Mouse (Mus musculus): ENCODE data around the gene Pcca.

Pcca gene

DNA sequence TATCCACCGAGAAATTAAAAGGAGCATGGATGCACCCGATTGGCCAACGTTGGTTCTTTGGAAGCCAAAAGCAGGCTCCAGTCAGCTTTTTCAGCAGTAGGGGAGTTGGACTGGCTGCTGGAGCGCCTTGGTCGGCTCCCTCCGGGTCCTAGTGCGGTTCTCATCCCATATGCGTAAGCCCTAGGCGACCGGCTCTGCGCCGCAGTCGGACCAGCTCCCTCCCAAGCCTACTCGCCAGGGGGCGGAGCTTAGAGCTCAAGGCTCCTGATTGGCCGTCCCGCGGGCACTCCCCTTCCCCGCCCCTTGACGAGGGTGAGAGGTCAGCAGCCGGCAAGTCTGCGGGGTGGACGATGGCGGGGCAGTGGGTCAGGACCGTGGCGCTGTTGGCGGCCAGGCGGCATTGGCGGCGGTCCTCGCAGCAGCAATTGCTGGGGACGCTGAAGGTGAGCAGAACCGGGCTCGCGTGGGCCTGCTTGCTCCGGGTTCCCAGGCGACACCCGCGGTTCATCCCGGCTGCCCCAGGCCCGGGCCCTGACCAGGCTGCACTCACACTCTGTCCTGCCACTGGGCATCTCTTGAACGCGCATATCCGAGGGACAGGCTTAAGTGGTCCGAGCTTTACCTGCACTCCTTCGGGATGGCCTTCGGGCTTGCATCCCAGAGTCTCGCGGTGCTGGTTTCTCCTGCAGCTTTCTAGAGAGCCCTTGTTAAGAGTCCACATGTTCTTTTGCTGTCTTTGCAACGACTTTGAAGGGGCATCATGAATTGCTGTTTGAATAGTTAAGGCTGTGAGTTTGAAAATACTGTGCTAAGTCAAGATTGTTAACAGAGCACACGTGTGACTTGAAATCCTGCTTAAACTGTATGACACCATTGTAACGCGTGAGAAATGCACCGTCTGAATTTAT lies at the start of gene Pcca:
Pcca (plus strand) TSS at position 308 of the 908 bp plus-strand sequence.
- peak; percentile 98 for DNase-seq (ENCODE audit: low spot score)

DNA sequence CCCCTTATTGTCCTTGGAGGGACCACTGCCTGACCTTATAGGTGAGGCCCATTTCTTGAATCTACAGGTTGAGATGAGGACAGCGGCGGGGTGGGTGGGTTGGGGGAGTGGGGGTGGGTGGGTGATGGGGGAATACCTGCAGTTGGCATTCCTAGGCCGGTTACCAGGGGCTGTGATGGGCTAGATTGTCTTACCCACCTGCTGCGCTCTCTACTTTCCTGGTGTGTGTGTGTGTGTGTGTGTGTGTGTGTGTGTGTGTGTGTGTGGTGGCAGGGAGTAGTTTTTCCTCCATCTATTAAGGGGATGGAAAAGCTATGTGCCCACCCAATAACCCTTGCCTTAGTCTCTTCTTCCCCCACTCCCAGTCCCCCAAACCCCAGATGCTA lies 49.7 kb upstream of the Pcca start:
- DNase-seq (ENCODE audit: low spot score): no peak

- DNase-seq (ENCODE audit: low spot score): no peak
Observed at GRCm38 (mm10) chr14:122484844-122485551, 49.1 kb upstream of the Pcca start.

GRCm38 (mm10) chr14:122485635-122486181 lies 48.4 kb upstream of the Pcca start:
- DNase-seq (ENCODE audit: low spot score): no peak

DNA sequence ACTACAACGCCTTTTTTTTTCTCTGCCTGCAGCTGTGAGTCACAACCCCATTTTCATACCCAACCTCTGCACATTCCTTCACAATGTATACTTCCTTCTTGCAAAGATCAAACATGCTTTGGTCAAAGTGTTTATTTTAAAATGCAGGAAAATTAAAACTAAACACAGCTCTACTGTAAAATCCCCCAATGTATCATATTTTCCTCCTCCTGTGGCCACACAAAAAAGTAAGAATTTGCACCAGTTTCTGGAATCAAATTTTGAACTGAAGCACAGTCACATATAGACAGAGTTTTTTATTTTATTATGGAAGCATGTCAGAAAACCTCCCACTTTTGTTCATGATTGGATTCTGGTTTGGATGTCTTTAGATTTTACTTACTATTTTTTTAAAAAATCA lies 47.5 kb upstream of the Pcca start:
- DNase-seq (ENCODE audit: low spot score): no peak

- DNase-seq (ENCODE audit: low spot score): no peak
Observed at GRCm38 (mm10) chr14:122487366-122487765, 46.8 kb upstream of the Pcca start.

DNA sequence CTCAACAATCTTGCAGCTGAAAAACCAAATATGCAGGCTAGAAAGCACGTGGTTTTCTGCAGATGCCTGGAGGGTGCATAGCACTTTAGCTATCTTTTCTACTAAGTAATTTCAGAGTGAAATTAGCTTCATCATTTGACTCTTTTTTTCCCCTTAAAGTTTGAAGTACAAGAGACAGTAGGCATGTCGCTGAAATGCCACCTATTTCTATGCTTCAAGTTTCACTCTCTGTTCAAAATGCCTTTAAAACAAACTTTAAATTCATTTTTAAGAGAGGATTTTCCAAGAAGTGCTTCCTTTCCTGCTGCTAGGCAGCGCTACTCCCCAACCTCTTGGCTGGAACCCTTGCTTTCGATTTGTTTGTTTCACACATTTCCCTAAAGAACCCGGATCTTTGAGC lies 45.1 kb upstream of the Pcca start:
- DNase-seq (ENCODE audit: low spot score): no peak

- no peak for DNase-seq (ENCODE audit: low spot score)
Observed at GRCm38 (mm10) chr14:122489686-122490414, 44.3 kb upstream of the Pcca start.

- no peak for DNase-seq (ENCODE audit: low spot score)
Observed at GRCm38 (mm10) chr14:122490441-122491328, 43.4 kb upstream of the Pcca start, which contains the start of gene Gm10837. Gene Gm10837, plus strand, starts transcription at chr14:122490586.

- no peak for DNase-seq (ENCODE audit: low spot score)
Observed at GRCm38 (mm10) chr14:122491521-122491920, 42.6 kb upstream of the Pcca start.

DNA sequence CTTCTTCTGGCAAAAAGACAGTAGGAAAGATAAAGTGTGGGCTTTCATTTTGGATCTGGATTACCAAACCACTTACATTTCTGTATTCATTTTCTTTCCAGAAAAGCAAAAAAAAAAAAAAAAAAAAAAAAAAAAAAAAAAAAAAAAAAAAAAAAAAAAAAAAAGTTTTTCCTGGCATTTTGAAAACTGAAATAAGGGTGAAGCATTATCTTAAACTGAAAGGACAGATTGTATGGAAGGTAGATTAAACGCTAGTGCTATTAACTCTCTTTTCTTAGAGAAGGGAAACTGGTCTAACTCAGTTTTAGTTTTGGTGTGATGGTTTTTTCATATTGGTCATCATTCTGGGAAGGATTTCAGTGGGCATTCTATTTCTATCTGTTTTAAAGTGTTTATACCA lies 42.1 kb upstream of the Pcca start:
- no peak for DNase-seq (ENCODE audit: low spot score)

- no peak for DNase-seq (ENCODE audit: low spot score)
Observed at GRCm38 (mm10) chr14:122509058-122509457, 25.1 kb upstream of the Pcca start.

GRCm38 (mm10) chr14:122511519-122511918 lies 22.6 kb upstream of the Pcca start:
- DNase-seq (ENCODE audit: low spot score): no peak

GRCm38 (mm10) chr14:122513511-122514036 lies 20.6 kb upstream of the Pcca start:
- no peak for DNase-seq (ENCODE audit: low spot score)

DNA sequence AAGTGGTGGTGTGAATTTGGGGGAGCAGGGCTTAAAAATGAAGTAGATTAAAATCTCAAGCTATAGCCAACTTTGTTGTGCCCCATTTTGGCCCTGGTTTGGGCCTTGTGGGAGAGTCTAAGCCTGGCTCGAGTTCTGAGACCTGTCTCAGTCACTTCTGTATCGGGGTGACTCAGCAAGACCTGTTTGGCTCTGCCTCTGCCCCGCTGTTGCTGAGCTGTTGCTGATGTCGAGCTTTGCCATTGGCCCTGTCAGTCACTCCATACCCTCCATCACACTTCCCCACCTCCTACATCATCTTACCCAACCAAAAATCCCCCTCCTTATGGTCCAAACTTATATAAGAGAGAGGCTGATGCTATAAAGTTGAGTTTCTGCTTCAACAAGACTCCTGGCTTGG lies 5.6 kb upstream of the Pcca start:
- no peak for DNase-seq (ENCODE audit: low spot score)

GRCm38 (mm10) chr14:122535986-122536385 lies 1.9 kb downstream of the Pcca start:
- no peak for DNase-seq (ENCODE audit: low spot score)

DNA sequence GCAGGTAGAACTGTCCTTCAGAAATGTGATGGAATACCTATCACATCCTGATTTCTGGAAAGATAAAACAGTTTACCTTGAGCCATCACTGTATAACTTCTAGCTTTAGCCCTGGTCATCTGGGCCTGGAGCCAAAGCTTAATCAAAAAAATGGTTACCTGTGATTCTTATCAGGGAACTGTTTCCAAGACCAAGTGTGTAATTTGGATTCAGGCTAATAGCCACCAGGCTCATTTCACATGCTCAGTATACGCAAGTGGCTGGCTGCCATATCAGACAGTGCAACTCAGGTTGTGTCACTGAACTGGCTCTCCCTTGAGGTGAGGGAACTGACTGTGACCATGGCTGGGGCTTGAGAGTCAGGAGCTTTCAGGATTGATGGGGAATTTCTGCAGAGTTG lies 14.3 kb downstream of the Pcca start:
- DNase-seq (ENCODE audit: low spot score): no peak

- DNase-seq (ENCODE audit: low spot score): no peak
Observed at GRCm38 (mm10) chr14:122548905-122549304, 14.8 kb downstream of the Pcca start.

DNA sequence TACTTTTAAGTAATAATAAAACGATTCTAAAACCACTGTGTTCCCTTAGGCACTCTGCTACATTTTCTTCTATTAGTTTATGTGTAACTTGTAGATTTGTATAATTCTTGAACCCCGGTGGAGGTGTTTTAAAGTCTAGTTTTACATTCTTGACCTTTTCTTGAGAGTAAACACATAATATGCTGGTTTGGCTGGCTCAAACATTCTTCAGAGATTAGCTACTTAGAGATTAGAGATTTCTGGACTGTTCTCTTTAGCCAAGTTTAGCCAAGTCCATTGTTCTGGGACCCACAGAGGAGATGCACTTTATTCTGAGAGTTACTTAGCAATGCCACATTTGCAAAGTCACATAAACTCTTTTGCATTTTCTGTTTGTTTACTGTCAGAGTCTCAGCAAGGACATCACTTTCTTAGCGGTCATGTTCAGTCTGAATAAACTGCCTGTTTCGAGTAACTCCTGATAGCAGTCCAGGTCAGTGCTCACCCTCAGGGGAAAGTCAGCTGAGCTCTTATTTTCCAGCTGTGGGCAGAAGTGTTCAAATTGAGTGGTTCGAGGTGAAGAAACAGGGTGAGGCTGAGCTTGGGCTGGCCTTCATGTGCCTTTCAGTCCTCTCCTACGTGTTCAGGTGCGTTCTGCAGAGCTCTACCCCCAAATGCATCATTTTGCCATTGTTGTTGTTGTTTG lies 18.8 kb downstream of the Pcca start:
- no peak for DNase-seq (ENCODE audit: low spot score)

DNA sequence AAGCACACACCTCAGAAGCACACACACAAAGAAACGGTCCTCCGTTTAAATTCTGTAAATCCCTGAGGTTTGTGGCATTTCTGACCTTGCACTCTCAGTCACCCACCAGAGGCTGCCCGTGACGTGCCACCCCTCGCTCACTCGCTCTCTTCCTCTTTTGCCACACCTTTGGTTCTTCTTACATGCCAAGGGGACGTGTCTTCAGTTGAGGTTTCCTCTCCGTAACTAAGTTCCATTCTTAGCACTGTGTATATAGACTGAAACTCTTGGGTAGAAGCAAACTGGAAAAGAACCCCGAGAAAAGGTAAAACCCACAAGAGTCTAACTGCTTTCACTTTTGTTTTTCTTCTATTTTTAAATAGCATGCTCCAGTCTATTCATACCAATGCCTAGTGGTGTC lies 23.2 kb downstream of the Pcca start:
- no peak for DNase-seq (ENCODE audit: low spot score)
